Mouse (Mus musculus) megakaryocyte progenitor cell, adult 5-6 weeks (primary cell): ENCODE results near the gene Lamtor3. TPM values are rescaled to one million over a fixed set of nuclear protein-coding genes. Genes with fewer than 3 reads are reported as not detected.
"Not testable (repeated sequence)": the region's sequence is repeated elsewhere in the genome, so short reads cannot be mapped to it uniquely, and the experiment has no call there.

ENCODE experiments used
- ATAC-seq: replicated peaks from 2 replicates; pipeline ENCODE4 v1.8.0; 2016; ENCODE audit warnings: mild to moderate bottlenecking, moderate TSS enrichment, inconsistent platforms; ENCODE audit not compliant: poor library complexity
- total RNA-seq, 2 experiments: library from RNA; stranded (forward) in 1 of 2; stranded (reverse) in 1 of 2; fragments of 157-497, 149-512 nt in 1 of 2; fragments of 200-1000 nt in 1 of 2; gene quantifications; 2 replicates each; pipeline versions ENCODE4 v1.2.3 to v1.2.4; 2015 to 2017

Gene Lamtor3
- total RNA-seq, 2 experiments from 2014 or later: 66.2 to 77.5 TPM

DNA sequence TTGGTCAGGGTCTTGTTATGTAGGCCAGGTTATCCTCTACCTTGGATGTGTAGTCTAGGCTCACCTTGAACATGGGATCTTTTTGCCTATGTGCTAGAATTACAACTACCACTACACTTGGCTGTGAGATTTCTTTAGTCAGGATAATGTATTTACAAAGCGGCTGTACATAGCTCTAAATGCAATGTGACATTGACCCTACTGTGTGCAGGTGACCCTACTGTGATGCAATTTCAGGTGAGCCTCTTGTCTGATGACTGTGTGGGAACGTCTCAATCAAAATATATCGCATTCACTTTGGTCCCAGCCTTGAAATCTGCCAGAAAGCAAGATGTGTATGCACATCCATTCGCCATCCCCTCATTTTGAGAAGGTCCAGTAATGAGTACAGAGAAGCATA lies 40.0 kb downstream of the Lamtor3 start:
- ATAC-seq: no peak

DNA sequence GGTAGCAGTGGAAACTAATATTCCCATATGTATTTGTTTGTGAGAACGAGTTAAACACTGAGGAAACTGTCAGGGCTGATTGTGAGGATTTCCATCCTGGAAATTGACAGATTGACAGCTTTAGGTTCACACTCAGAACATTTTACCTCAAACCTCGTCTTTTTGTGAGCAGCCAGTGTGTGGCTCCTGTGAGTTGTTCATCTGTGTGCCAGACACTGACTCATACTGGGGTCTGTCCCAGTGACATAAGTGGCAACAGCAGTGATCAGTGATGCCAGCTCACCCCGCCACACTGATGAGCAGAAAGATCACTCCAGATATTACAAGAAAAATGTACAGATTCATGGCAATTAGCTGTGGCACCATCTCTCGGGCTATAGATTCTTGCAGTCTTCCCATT lies 41.1 kb downstream of the Lamtor3 start:
- ATAC-seq: no peak

DNA sequence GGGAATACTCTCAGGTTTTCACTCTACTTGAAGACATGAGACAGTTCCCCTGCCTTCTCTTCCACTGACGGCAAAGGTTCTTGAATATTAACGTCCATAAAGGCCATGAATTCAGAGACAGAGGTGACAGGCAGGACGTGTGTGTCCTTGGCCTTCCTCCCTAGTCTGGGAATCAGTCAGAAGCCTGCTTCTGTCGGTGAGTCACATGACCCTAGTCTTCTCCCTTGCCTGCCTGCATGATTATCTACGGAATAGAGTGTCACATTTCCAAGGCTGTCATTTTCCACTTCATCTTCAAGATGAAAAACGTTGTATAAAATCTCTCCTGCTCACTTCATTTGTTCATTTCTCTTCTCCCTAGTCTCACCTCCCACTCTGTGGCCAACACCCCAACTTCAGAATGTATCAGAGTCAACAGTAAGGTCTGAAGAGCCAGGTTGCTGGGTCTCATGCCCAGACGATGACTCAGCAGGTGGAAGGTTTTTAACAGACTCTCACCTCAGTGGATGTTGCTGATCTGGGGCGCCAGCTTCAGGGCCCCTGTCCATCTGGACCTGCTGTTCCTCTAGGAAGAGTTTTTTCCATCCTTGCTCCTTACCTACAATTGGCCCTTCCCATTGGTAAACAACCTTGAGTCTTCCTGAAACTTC lies 43.6 kb downstream of the Lamtor3 start:
- no peak for ATAC-seq

DNA sequence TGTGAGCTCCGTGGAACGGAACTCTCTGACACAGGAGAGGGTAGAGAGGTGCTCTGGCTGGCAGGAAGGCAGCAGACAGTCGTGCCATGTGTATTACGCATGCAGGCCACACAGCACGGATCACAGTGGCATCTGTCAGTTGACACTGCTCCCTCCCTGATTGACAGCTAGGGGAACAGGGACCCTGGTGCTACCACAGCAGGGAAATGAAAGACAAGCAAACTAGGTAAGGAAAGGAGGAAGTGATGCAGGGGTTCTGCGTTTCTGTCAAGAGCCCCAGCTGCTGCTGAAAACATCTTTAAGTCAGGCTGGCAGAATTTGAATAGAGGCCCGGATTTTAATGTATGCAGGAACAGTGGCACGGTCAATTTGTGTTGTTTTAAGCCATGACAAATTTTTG lies 45.2 kb downstream of the Lamtor3 start:
- ATAC-seq: peak; percentile 69

DNA sequence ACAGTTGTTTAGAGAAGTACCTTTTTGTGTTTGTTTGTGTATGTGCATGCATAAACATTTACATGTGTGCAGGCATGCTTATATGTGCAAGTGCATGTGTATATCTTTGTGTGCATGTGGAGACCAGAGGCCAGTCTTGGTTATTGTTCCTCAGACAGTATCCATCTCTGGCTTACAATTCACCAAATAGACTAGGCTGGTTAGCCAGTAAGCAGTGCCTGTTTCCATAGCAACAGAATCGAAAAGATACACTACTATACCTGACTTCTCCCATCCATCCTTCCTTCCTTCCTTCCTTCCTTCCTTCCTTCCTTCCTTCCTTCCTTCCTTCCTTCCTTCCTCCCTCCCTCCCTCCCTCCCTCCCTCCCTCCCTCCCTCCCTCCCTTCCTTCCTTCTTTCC lies 45.7 kb downstream of the Lamtor3 start:
- not testable (repeated sequence) for ATAC-seq

DNA sequence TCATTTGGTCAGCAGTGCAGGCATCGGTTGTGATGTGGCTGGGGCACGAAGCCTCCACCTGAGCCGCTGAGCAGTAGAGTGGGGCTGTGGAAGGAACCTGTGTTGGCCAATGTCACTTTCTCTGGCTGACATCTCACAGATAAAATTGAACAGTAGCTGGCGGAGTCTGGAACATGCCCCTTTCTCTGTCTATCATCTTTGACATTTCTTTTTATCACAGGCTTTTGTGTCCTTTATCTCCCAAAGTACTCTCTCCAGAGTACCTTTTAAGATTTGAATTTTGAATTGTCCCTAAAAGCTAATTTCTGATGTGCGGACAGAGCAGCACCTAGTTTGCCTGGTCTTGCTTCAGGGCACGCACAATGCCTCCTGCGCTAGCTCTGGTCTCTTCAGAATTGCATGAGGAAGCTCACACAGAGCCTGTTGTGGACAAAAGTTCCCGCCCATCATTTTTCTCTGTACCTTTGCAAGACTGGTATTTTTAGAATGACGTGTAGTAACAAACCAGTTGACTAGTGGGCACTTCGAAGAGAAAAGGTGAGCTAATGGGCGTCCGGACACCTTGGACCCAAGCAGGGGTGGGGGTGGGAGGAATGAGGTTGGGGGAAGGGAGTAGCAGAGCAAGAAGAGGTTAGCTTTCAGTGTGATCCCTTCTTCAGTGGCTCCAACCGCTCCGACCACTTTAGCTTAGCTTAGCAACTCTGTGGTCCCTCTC lies 50.0 kb downstream of the Lamtor3 start:
- ATAC-seq: peak; percentile 10; the same call in 1 of the 2 replicates

DNA sequence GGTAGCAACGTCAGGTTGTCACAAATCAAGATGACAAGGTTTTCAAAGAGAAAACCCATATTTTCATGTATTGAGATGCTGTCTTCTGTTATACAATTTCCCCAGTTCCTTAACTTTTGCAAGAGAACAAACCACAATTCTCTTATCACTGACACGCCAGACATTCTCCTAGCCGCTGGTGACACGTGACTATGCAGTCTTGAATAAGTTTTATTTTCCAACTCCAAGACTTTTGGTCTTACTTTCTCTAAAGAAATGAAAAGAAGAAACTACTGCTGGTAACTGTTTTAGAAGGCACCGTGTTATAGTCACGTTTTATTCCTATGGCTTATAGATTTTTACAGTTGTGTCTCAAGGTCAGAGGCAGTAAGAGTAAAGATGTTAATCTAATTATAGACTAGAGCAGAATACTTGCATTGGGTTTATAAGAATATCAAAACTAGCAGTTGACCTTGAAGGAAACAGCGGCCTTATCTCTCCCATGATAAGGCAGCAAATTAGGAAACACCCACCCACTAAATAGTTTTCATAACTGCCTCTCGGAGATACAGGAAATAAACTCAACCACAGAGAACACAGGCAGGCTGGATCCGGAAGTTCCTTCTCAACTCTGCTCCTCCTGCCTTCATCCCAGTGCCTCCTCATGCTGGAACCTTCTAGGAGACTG lies 50.6 kb downstream of the Lamtor3 start:
- peak; percentile 64 for ATAC-seq

DNA sequence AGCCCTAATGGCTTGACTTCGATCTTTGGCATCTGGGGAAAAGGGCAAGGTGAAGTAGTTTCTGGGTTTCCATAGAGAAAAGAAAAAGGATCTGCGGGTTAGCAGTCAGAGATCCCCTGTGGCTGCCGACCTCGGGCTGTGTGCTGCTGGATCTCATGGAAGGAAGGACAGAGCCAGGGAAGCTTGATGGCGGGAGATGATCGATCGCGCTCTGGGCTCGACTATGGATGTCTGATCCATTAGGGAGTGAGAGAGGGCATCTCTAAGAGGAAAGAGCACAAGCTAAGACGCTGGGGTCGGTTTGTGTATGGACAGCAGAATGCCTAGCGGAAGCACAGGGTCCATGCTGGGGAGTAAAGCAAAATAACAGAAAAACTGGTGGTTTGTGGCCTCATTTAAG lies 51.6 kb downstream of the Lamtor3 start:
- ATAC-seq: 0 out of 2 replicates have a peak, but pooled peaks have one; percentile 3

DNA sequence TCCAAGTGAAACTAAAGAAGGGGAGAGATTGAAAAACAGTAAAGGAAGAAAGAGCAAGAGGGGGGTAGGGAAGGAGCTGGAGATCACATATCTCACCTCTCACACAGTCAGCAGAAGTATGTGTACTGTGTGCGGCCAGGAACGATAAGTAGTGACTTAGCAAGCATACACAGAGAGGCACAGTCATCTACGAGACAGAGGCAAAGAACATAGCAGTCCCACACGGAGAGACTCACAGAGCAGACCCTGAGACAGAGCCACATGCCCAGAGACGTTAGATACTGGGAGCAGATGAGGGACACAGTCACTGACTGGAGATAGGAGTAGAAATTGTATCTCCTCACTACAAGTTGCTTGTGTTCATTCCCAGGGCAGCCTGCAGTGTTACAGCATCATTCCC lies 53.9 kb downstream of the Lamtor3 start:
- ATAC-seq: peak; percentile 27

DNA sequence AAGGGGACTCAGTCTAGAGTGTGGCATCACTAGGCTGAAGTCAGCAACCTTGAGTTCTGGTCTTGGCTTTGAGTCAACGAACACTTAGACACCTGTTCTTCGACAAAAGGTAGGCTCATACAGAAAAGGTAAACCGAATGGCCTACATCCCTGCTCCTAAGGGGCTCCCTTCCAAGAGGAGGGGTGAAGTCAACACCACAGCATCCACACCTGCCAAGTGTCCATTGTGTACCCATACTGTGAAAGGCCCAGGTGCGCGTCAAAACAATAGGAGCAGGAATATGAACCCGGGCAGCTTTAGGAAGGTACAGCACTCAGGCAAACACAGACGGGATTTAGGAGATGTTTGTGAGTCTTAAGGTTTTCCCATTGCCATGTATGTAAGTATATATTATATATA lies 54.7 kb downstream of the Lamtor3 start:
- no peak for ATAC-seq

DNA sequence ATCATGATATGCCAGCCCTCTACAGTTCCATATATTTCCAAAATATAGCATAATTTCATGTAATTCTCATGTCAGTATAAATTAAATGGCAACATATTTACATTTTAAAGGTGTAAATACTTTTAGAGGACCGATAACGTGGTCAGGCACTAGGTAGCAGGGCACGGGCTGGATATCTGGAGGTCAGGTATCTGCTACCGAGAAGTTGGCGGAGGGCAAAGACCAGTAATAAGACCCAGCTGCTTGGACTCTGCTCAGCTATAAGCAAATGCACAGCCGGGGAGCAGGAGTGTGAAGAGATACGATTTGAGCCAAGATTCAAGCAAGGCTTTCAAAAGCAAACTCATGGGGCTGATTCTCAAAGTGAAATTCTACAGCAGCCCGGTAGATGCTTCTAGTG lies 56.0 kb downstream of the Lamtor3 start:
- no peak for ATAC-seq

DNA sequence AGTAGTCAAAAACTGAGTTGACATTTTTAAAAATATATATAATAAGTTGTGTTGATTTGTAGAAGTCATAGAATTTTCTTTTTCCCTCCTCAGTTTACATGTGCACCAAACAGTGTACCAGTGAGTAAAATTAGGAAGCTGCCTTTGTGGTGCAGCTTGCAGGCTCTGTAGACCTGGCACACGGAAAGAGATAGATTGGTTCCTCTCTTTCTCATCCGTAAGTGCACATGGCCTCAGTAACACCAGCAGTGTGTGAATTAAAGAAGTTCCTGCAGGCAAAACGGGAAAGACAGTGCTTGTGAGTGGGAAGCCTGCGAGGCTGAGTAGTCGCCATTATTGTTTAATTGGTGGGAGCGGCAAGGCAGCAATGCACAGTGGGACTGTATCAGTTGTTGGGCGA lies 57.1 kb downstream of the Lamtor3 start:
- ATAC-seq: peak; percentile 23

DNA sequence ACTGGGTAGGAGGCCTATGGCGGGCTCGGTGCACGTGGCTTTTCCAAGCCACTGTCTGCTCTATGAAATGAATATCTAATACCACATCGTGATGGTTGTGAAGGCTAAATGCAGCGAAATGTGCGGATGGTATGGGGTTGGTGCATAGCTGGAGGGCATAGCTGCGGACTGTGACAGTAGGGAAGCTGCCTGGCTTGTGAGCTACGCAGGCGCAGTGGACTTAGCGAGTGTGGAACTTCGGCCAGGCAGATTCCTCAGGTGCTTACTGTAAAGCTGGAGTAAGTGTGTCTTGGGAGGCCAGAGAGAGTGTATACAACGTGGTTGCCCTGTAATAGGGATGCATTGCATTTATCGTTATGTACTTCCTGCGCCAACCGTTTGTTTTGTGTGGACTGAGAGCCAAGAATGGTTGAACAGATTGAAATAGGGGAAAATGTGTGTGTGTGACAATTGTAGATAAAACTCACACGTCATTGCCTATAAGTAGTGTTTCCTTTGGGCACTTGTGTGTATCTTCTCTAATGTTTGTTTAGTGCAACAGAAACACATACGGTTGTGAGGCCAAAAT lies 57.6 kb downstream of the Lamtor3 start:
- peak; percentile 33 for ATAC-seq

DNA sequence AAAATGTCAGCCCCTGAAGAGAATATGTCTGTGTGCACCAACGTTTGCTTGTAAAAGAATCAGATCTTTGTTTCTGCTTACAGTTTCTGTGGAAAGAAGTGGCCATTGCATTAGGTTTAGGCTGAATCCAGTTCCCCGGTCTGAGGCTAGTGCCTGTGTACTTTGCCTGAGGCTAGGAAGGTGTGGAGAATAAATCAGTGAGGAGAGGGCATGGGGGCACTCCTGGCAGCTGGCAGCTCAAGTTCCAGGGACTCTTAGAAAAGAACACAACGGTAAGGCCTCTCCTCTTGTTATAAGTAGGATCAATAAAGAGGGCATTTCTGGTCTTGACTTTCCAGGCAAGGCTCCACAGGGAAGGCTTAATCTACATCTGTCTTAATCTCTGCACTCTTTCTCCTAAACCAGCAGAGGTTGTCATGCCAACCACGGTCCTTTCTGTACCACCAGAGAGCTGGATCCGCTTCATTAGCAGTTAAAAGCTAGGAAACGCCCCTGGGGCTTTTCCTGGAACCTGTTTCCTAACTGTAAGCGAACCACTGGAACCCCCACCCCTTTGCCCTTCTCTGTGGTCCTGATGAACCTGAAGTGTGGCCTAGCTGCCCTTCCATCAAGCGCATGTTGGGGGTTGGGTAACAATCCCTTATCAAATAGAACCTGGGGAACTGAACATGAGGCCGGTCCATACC lies 58.8 kb downstream of the Lamtor3 start:
- ATAC-seq: no peak

DNA sequence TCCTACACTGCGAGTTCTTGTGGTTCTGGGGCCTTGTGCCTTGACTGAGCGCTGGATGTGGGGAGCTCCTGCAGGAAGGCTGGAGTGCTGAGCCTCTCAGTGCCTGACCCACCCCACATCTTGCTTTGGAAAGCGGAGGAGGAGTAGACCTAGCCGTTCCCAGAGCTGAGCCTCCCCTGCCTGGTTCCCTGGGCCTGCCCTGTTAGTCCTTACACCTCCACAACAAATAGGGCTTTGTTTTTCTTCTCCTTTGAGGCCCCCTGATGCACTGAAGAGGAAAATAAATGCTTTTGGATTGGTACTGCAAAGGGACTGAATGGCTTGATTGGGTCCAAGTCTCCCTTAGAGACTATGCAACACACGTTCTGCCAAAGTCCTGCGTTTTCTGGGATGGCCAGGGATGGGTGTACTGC lies 59.3 kb downstream of the Lamtor3 start:
- ATAC-seq: no peak

DNA sequence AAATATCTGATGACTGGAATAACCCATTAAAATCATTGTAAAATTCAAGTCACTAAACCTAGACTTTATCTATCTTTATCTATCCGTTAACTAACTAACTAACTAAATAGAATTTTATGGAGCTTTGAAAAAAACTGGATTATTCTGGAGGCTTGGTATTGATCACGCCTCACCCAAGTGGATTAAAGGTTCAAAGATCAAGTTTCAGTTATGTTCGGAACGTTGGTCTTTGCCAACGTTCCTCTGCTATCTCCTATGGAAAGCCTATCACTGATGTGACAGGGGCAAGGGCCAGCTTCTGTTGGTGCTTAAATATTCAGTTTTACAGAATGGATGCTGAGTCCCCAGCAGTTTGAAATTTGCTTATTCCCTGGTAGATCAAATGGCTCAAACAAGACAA lies 59.9 kb downstream of the Lamtor3 start:
- ATAC-seq: no peak

Other genes with a start within 250 kb of the Lamtor3 start
- gene Gm21962, start 247.0 kb upstream of the Lamtor3 start, total RNA-seq (2015): 0.17 TPM in 1 of 2 replicates, not detected in the other
- not detected in 2 replicates for gene Gm21962, start 247.0 kb upstream of the Lamtor3 start, total RNA-seq (2017)
- gene H2afz, start 54.0 kb upstream of the Lamtor3 start, total RNA-seq (2015): 1,493 and 1,629 TPM in 2 replicates
- 1,461 and 1,542 TPM in 2 replicates for gene H2afz, start 54.0 kb upstream of the Lamtor3 start, total RNA-seq (2017)
- gene Dnajb14, start 50.8 kb upstream of the Lamtor3 start, total RNA-seq (2015): 4.5 and 7.3 TPM in 2 replicates
- gene Dnajb14, start 50.8 kb upstream of the Lamtor3 start, total RNA-seq (2017): 5.4 and 6.2 TPM in 2 replicates
- gene Dapp1, start 63.0 kb downstream of the Lamtor3 start, total RNA-seq (2015): 79.2 and 99.7 TPM in 2 replicates
- 129 and 154 TPM in 2 replicates for gene Dapp1, start 63.0 kb downstream of the Lamtor3 start, total RNA-seq (2017)
- not detected in 2 replicates for gene 1110002E22Rik, start 146.5 kb downstream of the Lamtor3 start, total RNA-seq (2015)
- gene 1110002E22Rik, start 146.5 kb downstream of the Lamtor3 start, total RNA-seq (2017): not detected in 2 replicates
- not detected in 2 replicates for gene Gm5105, start 148.9 kb downstream of the Lamtor3 start, total RNA-seq (2015)
- not detected in 2 replicates for gene Gm5105, start 148.9 kb downstream of the Lamtor3 start, total RNA-seq (2017)
- gene Trmt10a, start 224.9 kb downstream of the Lamtor3 start, total RNA-seq (2015): 5.6 and 8.2 TPM in 2 replicates
- 10.7 and 25.7 TPM in 2 replicates for gene Trmt10a, start 224.9 kb downstream of the Lamtor3 start, total RNA-seq (2017)
- 3.1 and 4.5 TPM in 2 replicates for gene Mttp, start 226.5 kb downstream of the Lamtor3 start, total RNA-seq (2015)
- gene Mttp, start 226.5 kb downstream of the Lamtor3 start, total RNA-seq (2017): 2.0 and 5.6 TPM in 2 replicates